Mouse (Mus musculus): Measurements from ENCODE around the gene Sae1.
A peak's percentile ranks its signal among the peaks of the same experiment; 100 is the strongest.

Gene Sae1

GRCm38 (mm10) chr7:16349999-16350398 is 37.6 kb downstream of the Sae1 start:
- DNase-seq: no peak

- DNase-seq: no peak
Measured at GRCm38 (mm10) chr7:16345297-16345696, 42.3 kb downstream of the Sae1 start.

- DNase-seq: no peak
Measured at GRCm38 (mm10) chr7:16344598-16344997, 43.0 kb downstream of the Sae1 start.

GRCm38 (mm10) chr7:16337733-16338132 is 49.9 kb downstream of the Sae1 start:
- peak; percentile 22 for DNase-seq

- no peak for DNase-seq
Measured at GRCm38 (mm10) chr7:16329146-16329545, 58.5 kb downstream of the Sae1 start.

GRCm38 (mm10) chr7:16326607-16326971 is 61.0 kb downstream of the Sae1 start:
- DNase-seq: no peak

- DNase-seq: peak; percentile 83
Measured at GRCm38 (mm10) chr7:16325920-16326606, 61.5 kb downstream of the Sae1 start.

GRCm38 (mm10) chr7:16324661-16325060 is 62.9 kb downstream of the Sae1 start:
- DNase-seq: peak; percentile 18

GRCm38 (mm10) chr7:16320479-16320878 is 67.1 kb downstream of the Sae1 start:
- DNase-seq: no peak

- DNase-seq: no peak
Measured at GRCm38 (mm10) chr7:16319216-16319615, 68.4 kb downstream of the Sae1 start.

GRCm38 (mm10) chr7:16317094-16317493 is 70.5 kb downstream of the Sae1 start:
- no peak for DNase-seq

GRCm38 (mm10) chr7:16315222-16315759 is 72.3 kb downstream of the Sae1 start:
- DNase-seq: peak; percentile 66

GRCm38 (mm10) chr7:16314221-16314775 is 73.3 kb downstream of the Sae1 start:
- DNase-seq: no peak

GRCm38 (mm10) chr7:16313481-16314220 is 74.0 kb downstream of the Sae1 start:
- DNase-seq: peak; percentile 92

GRCm38 (mm10) chr7:16312672-16313311 is 74.8 kb downstream of the Sae1 start:
- peak; percentile 96 for DNase-seq

GRCm38 (mm10) chr7:16312011-16312671 is 75.5 kb downstream of the Sae1 start:
- DNase-seq: peak; percentile 72

GRCm38 (mm10) chr7:16311453-16312004 is 76.1 kb downstream of the Sae1 start:
- peak; percentile 66 for DNase-seq

GRCm38 (mm10) chr7:16310521-16311452 is 76.8 kb downstream of the Sae1 start:
- peak; percentile 57 for DNase-seq

- DNase-seq: peak; percentile 90
Measured at GRCm38 (mm10) chr7:16310020-16310520, 77.5 kb downstream of the Sae1 start.

- peak; percentile 93 for DNase-seq
Measured at GRCm38 (mm10) chr7:16309318-16310019, 78.1 kb downstream of the Sae1 start.
